Mouse (Mus musculus): ENCODE results near the gene Nans. TPM values are rescaled to one million over a fixed set of nuclear protein-coding genes. Genes with fewer than 3 reads are reported as not detected.

The Nans gene
- polyA plus RNA-seq, 1 experiment from 2014 or later = 97.6 TPM

DNA sequence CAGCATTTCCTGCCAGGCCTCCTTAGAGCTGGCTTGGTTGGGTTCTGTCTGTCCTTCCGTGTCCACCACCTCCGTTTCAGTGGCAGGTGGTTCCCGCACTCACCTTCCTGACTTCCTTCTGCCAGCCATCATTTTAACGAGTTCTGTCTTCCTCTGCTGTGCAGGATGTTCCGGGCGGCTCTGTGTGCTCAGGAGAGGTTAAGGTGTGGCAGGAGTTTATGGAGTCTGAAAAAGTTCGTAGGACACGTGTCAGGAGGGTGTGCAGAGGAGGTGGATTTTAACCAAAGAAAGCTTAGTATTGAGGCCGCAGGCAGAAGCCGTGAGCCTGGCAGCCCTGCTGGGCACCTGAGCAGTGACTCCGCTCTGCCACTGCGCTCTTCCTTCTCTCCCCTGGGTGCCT is 6.5 kb downstream of the Nans start:
- Histone ChIP-seq H3K4me3 (ENCODE audit: low read depth, low read length) (no peak overlapping the region), H3K4me1 (ENCODE audit: control insufficient read depth, insufficient read depth, low read length) (no peaks in the 10 kb centered on the region), H3K27ac (replicated peaks; ENCODE audit: low read depth, low read length) (no peak overlapping the region), H3K4me2 (ENCODE audit: low read depth, low read length) (no peak overlapping the region), H3K9me3 (replicated peaks; ENCODE audit: control insufficient read depth, low read length) (no peaks in the 10 kb centered on the region), H3K36me3 (replicated peaks; ENCODE audit: control insufficient read depth, insufficient read depth, low read depth, low read length) (no peaks in the 10 kb centered on the region; the same call in none of the 2 replicates), H3K27me3 (ENCODE audit: control insufficient read depth, insufficient read depth, low read length) (no peaks in the 10 kb centered on the region), H3K9ac (replicated peaks; ENCODE audit: low read length) (no peak overlapping the region)
- WGBS = 89% methylated on average over 12 of the region's 12 CpGs
- DNase-seq (ENCODE audit: low spot score) (no peak), ATAC-seq (replicated peaks; ENCODE audit: insufficient number of reproducible peaks, low FRiP score, low TSS enrichment, low read depth) (no peak)

DNA sequence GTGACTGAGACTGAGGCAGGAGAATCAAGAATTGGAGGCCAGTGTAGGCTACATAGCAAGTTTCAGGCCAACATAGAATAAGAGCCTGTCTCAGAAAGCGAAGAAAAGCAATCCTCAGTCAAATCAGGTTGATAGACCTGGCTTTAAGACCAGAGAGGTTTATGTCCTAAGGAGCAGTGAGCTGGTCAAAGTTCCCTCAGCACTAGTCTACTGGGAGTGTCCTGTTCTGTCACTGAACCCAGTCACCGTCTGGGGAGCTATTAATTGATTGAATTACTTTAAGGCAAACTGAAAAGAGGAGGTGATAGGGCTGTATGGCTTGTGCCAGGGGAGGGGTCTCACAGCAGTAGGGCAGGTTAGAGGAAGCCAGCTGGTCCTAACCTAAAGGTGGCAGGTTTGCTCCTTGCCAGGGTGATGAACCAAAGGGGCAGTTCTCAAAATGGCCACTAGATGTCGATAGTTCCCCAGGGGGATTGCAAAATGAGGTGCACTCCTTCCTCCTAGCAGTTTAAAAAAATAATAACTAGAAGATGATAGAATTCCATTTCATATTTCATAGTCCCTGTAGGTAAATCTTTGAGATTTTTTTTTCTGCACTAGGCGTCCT is 8.3 kb downstream of the Nans start:
- Histone ChIP-seq H3K4me3 (ENCODE audit: low read depth, low read length) (no peak overlapping the region), H3K27ac (replicated peaks; ENCODE audit: low read depth, low read length) (no peak overlapping the region), H3K4me2 (ENCODE audit: low read depth, low read length) (no peak overlapping the region), H3K4me1 (ENCODE audit: control insufficient read depth, insufficient read depth, low read length) (no peaks in the 10 kb centered on the region), H3K9ac (replicated peaks; ENCODE audit: low read length) (no peak overlapping the region), H3K27me3 (ENCODE audit: control insufficient read depth, insufficient read depth, low read length) (no peaks in the 10 kb centered on the region), H3K9me3 (replicated peaks; ENCODE audit: control insufficient read depth, low read length) (no peaks in the 10 kb centered on the region), H3K36me3 (replicated peaks; ENCODE audit: control insufficient read depth, insufficient read depth, low read depth, low read length) (no peaks in the 10 kb centered on the region; the same call in none of the 2 replicates)
- DNase-seq (ENCODE audit: low spot score) (peak; percentile 77), ATAC-seq (replicated peaks; ENCODE audit: insufficient number of reproducible peaks, low FRiP score, low TSS enrichment, low read depth) (no peak)
- 42% methylated on average over 4 of the region's 4 CpGs for WGBS

- H3K36me3 ChIP-seq (replicated peaks; ENCODE audit: control insufficient read depth, insufficient read depth, low read depth, low read length) = no peaks in the 10 kb centered on the region; the same call in none of the 2 replicates
- ATAC-seq (replicated peaks; ENCODE audit: insufficient number of reproducible peaks, low FRiP score, low TSS enrichment, low read depth) = no peak
- 58% methylated on average over 3 of the region's 3 CpGs for WGBS
Observed at GRCm38 (mm10) chr4:46498511-46498910, 9.5 kb downstream of the Nans start.

GRCm38 (mm10) chr4:46498976-46499375 is 9.9 kb downstream of the Nans start:
- DNase-seq (ENCODE audit: low spot score) (peak; percentile 70), ATAC-seq (replicated peaks; ENCODE audit: insufficient number of reproducible peaks, low FRiP score, low TSS enrichment, low read depth) (no peak)
- Histone ChIP-seq H3K36me3 (replicated peaks; ENCODE audit: control insufficient read depth, insufficient read depth, low read depth, low read length) (no peaks in the 10 kb centered on the region; the same call in none of the 2 replicates), H3K4me3 (ENCODE audit: low read depth, low read length) (no peak overlapping the region), H3K27me3 (ENCODE audit: control insufficient read depth, insufficient read depth, low read length) (no peaks in the 10 kb centered on the region), H3K9me3 (replicated peaks; ENCODE audit: control insufficient read depth, low read length) (no peaks in the 10 kb centered on the region), H3K4me1 (ENCODE audit: control insufficient read depth, insufficient read depth, low read length) (no peaks in the 10 kb centered on the region), H3K4me2 (ENCODE audit: low read depth, low read length) (no peak overlapping the region), H3K27ac (replicated peaks; ENCODE audit: low read depth, low read length) (no peak overlapping the region), H3K9ac (replicated peaks; ENCODE audit: low read length) (no peak overlapping the region)
- 16% methylated on average over 4 of the region's 4 CpGs for WGBS

More at GRCm38 (mm10) chr4:46498511-46498910, 9.5 kb downstream of the Nans start:
- Histone ChIP-seq H3K4me3 (ENCODE audit: low read depth, low read length) (no peak overlapping the region), H3K9ac (replicated peaks; ENCODE audit: low read length) (no peak overlapping the region), H3K27ac (replicated peaks; ENCODE audit: low read depth, low read length) (no peak overlapping the region), H3K4me1 (ENCODE audit: control insufficient read depth, insufficient read depth, low read length) (no peaks in the 10 kb centered on the region), H3K27me3 (ENCODE audit: control insufficient read depth, insufficient read depth, low read length) (no peaks in the 10 kb centered on the region), H3K4me2 (ENCODE audit: low read depth, low read length) (no peak overlapping the region), H3K9me3 (replicated peaks; ENCODE audit: control insufficient read depth, low read length) (no peaks in the 10 kb centered on the region)
- no peak for DNase-seq (ENCODE audit: low spot score)

- Histone ChIP-seq H3K27me3 (ENCODE audit: control insufficient read depth, insufficient read depth, low read length) (peaks cover 11% of the 10 kb centered on the region), H3K4me1 (ENCODE audit: control insufficient read depth, insufficient read depth, low read length) (no peaks in the 10 kb centered on the region), H3K27ac (replicated peaks; ENCODE audit: low read depth, low read length) (no peak overlapping the region), H3K9me3 (replicated peaks; ENCODE audit: control insufficient read depth, low read length) (no peaks in the 10 kb centered on the region), H3K36me3 (replicated peaks; ENCODE audit: control insufficient read depth, insufficient read depth, low read depth, low read length) (no peaks in the 10 kb centered on the region; the same call in none of the 2 replicates), H3K9ac (replicated peaks; ENCODE audit: low read length) (no peak overlapping the region), H3K4me2 (ENCODE audit: low read depth, low read length) (no peak overlapping the region), H3K4me3 (ENCODE audit: low read depth, low read length) (no peak overlapping the region)
- no peak for DNase-seq (ENCODE audit: low spot score)
- ATAC-seq (replicated peaks; ENCODE audit: insufficient number of reproducible peaks, low FRiP score, low TSS enrichment, low read depth) = no peak
- 68% methylated on average over 16 of the region's 16 CpGs for WGBS
Observed at GRCm38 (mm10) chr4:46502606-46503502, 13.8 kb downstream of the Nans start.

DNA sequence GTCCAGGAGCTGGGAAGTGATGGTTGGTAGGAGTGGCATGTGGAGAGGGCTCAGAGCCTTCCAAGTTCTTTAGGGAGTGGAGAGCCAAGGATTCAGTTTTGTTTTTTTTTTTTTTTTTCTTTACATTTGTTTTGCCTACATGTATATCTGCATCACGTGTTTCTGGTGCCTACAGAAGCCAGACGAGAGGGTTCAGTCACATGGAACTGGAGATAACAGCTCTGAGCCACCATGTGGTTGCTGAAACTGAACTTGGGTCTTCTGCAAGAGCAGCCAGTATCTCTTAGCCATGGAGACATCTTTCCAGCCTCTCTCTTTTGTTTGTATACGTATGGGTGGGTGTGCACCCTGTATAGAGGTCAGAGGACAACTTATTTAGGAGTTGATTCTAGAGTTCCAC is 14.8 kb downstream of the Nans start:
- DNase-seq (ENCODE audit: low spot score) (no peak), ATAC-seq (replicated peaks; ENCODE audit: insufficient number of reproducible peaks, low FRiP score, low TSS enrichment, low read depth) (no peak)
- H3K27me3 ChIP-seq (ENCODE audit: control insufficient read depth, insufficient read depth, low read length) = peaks cover 11% of the 10 kb centered on the region
- no peak overlapping the region for H3K4me2 ChIP-seq (ENCODE audit: low read depth, low read length)
- no peaks in the 10 kb centered on the region; the same call in none of the 2 replicates for H3K36me3 ChIP-seq (replicated peaks; ENCODE audit: control insufficient read depth, insufficient read depth, low read depth, low read length)
- no peak overlapping the region for H3K9ac ChIP-seq (replicated peaks; ENCODE audit: low read length)
- no peaks in the 10 kb centered on the region for H3K9me3 ChIP-seq (replicated peaks; ENCODE audit: control insufficient read depth, low read length)
- no peaks in the 10 kb centered on the region for H3K4me1 ChIP-seq (ENCODE audit: control insufficient read depth, insufficient read depth, low read length)
- no peak overlapping the region for H3K27ac ChIP-seq (replicated peaks; ENCODE audit: low read depth, low read length)
- WGBS = 85% methylated on average over 3 of the region's 3 CpGs
- no peak overlapping the region for H3K4me3 ChIP-seq (ENCODE audit: low read depth, low read length)

- Histone ChIP-seq H3K4me1 (ENCODE audit: control insufficient read depth, insufficient read depth, low read length) (no peaks in the 10 kb centered on the region), H3K9ac (replicated peaks; ENCODE audit: low read length) (no peak overlapping the region), H3K4me2 (ENCODE audit: low read depth, low read length) (no peak overlapping the region), H3K36me3 (replicated peaks; ENCODE audit: control insufficient read depth, insufficient read depth, low read depth, low read length) (no peaks in the 10 kb centered on the region; the same call in none of the 2 replicates), H3K27me3 (ENCODE audit: control insufficient read depth, insufficient read depth, low read length) (peaks cover 11% of the 10 kb centered on the region), H3K4me3 (ENCODE audit: low read depth, low read length) (no peak overlapping the region), H3K27ac (replicated peaks; ENCODE audit: low read depth, low read length) (no peak overlapping the region), H3K9me3 (replicated peaks; ENCODE audit: control insufficient read depth, low read length) (no peaks in the 10 kb centered on the region)
- no peak for ATAC-seq (replicated peaks; ENCODE audit: insufficient number of reproducible peaks, low FRiP score, low TSS enrichment, low read depth)
- WGBS = 70% methylated on average over 8 of the region's 8 CpGs
- DNase-seq (ENCODE audit: low spot score) = no peak
Observed at GRCm38 (mm10) chr4:46505361-46506057, 16.5 kb downstream of the Nans start.
